Mouse (Mus musculus): ENCODE results near the gene Acox2.

- TF ChIP-seq POLR2A (IDR thresholded peaks at IDR 0.05; ENCODE audit: borderline replicate concordance, control insufficient read depth, low read depth, low read length) (no peak), CTCF (IDR thresholded peaks at IDR 0.05; ENCODE audit: control insufficient read depth, insufficient read depth, low read length) (no peak)
These were observed 40.3 kb downstream of the Acox2 start for GRCm38 (mm10) chr14:8218730-8219380.
